Mouse (Mus musculus): ENCODE data around the gene Gdf11. TPM values are rescaled to one million over a fixed set of nuclear protein-coding genes. Genes with fewer than 3 reads are reported as not detected.

Gene Gdf11
- polyA plus RNA-seq (2015; fragmentation: Nextera tagmentation; extraction: Ambion mirVana): 11.2 and 11.7 TPM in 2 replicates

DNA sequence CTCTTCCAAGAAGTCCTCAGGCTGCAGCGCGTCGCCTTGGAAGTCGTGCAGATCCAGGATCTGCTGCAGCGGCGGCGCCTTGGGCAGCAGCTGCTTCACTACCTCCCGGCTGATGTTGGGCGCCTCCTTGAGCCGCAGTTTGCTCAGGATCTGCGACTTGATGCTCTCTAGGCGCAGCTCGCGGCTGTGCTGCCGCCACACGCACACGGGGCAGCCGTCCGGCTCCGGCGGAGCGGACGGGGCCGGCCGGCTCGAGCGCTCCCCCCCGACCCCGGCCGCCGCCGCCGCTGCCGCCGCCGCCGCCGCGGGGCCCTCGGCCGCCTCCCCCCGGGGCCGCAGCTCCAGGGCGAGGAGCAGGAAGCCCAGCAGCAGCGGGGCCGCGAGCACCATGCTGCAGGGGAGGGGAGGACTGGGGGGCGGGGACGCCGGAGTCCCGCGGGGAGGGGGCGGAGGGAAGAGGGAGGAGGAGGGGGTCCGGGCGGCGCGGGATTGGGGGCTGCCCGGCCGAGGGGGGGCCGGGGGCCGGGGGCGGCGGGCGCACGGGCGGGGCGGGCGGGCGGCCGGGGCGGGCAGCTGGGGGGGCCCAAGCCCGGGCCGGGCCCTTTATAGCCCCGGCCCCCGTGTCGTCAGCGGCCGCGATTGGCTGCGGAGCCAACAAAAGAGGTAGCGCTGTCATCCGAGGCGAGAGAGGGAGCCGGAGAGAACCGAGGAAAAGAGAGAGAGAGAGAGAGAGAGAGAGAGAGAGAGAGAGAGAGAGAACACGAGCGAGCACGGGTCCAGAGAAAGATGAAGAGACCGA lies at the start of gene Gdf11:
Gene Gdf11, minus strand, starts transcription at position 423 of the 799 bp plus-strand sequence.
- Histone ChIP-seq H3K4me1 (replicated peaks) (peaks cover 58% of the 10 kb centered on the region), H3K27me3 (peaks cover 11% of the 10 kb centered on the region), H3K4me2 (replicated peaks) (peak within 1 kb of the TSS; percentile 91), H3K27ac (peak within 1 kb of the TSS; percentile 96), H3K4me3 (replicated peaks) (peak within 1 kb of the TSS; percentile 78), H3K9me3 (no peaks in the 10 kb centered on the region), H3K36me3 (peaks cover 16% of the 10 kb centered on the region), H3K9ac (replicated peaks) (peak within 1 kb of the TSS; percentile 88)
- peak; percentile 84 for ATAC-seq
- WGBS: 2% methylated on average over 59 of the region's 89 CpGs

GRCm38 (mm10) chr10:128940475-128941061 lies 49.0 kb upstream of the Gdf11 start:
- Histone ChIP-seq H3K27me3 (peaks cover 7% of the 10 kb centered on the region), H3K9ac (replicated peaks) (no peak overlapping the region), H3K4me3 (replicated peaks) (no peak overlapping the region), H3K4me1 (replicated peaks) (no peaks in the 10 kb centered on the region), H3K9me3 (no peaks in the 10 kb centered on the region), H3K36me3 (no peaks in the 10 kb centered on the region), H3K4me2 (replicated peaks) (no peak overlapping the region), H3K27ac (no peak overlapping the region)
- WGBS: 84% methylated on average over 10 of the region's 10 CpGs
- no peak for ATAC-seq

DNA sequence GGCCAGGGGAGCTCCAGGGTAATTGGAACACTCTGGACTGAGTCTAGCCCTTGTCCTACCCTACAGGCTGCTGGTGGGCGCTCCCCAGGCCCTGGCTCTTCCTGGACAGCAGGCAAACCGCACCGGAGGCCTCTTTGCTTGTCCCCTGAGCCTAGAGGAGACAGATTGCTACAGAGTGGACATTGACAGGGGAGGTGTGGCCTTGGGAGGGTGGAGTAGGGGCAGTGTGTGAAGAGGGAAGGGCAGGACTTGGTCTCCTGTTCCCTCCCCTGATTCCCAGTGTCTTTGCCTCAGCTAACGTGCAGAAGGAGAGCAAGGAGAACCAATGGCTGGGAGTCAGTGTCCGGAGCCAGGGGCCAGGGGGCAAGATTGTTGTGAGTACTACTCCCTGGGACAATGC lies 47.5 kb upstream of the Gdf11 start:
- Histone ChIP-seq H3K36me3 (no peaks in the 10 kb centered on the region), H3K4me1 (replicated peaks) (peaks cover 6% of the 10 kb centered on the region), H3K27me3 (peaks cover 23% of the 10 kb centered on the region), H3K9me3 (no peaks in the 10 kb centered on the region), H3K9ac (replicated peaks) (no peak overlapping the region), H3K4me2 (replicated peaks) (no peak overlapping the region), H3K4me3 (replicated peaks) (no peak overlapping the region), H3K27ac (no peak overlapping the region)
- WGBS: 75% methylated on average over 5 of the region's 5 CpGs
- no peak for ATAC-seq

- H3K4me2 ChIP-seq (replicated peaks): no peak overlapping the region
- H3K9ac ChIP-seq (replicated peaks): no peak overlapping the region
- no peak overlapping the region for H3K4me3 ChIP-seq (replicated peaks)
- H3K36me3 ChIP-seq: no peaks in the 10 kb centered on the region
- no peaks in the 10 kb centered on the region for H3K9me3 ChIP-seq
- H3K27me3 ChIP-seq: peaks cover 28% of the 10 kb centered on the region
- no peak overlapping the region for H3K27ac ChIP-seq
- peaks cover 11% of the 10 kb centered on the region for H3K4me1 ChIP-seq (replicated peaks)
- no peak for ATAC-seq
- 86% methylated on average over 9 of the region's 9 CpGs for WGBS
Measured at GRCm38 (mm10) chr10:128938457-128938856, 46.9 kb upstream of the Gdf11 start.

- Histone ChIP-seq H3K9ac (replicated peaks) (no peak overlapping the region), H3K9me3 (no peaks in the 10 kb centered on the region), H3K27ac (no peak overlapping the region), H3K4me3 (replicated peaks) (no peak overlapping the region), H3K36me3 (no peaks in the 10 kb centered on the region), H3K27me3 (peaks cover 34% of the 10 kb centered on the region), H3K4me1 (replicated peaks) (peaks cover 15% of the 10 kb centered on the region), H3K4me2 (replicated peaks) (no peak overlapping the region)
- WGBS: 78% methylated on average over 12 of the region's 12 CpGs
- no peak for ATAC-seq
Measured at GRCm38 (mm10) chr10:128937756-128938390, 46.4 kb upstream of the Gdf11 start.

DNA sequence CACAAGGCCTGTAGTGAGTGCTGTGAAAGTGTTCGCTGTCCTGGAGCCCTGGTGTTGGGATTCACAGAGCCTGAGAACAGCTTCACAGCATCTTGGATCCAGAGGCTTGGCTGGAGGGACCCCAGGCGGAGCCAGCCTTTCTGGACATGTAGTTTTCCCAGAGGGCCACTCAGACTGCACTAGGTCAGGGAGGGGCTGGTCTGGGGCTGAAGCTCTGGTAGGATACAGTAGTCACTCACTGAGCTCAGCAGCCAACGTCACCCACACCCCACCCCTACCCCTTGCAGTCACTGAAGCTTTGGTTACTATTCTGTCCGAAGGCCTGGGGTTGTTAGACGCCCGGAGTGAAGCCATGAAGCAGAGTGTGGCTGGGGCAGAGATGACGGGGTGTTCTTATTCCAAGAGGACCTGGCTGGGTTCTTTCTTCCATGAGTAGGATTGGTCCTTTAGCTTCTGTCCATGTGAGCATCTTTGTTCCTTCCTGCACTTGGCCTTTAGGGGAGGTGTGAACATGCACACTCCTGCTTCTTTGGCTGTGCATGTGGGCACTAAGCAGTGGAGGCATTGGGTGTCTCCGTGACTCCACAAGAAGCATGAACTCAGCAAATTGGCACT lies 44.4 kb upstream of the Gdf11 start:
- Histone ChIP-seq H3K9ac (replicated peaks) (no peak overlapping the region), H3K4me1 (replicated peaks) (peaks cover 15% of the 10 kb centered on the region), H3K36me3 (no peaks in the 10 kb centered on the region), H3K9me3 (no peaks in the 10 kb centered on the region), H3K27ac (no peak overlapping the region), H3K4me3 (replicated peaks) (no peak overlapping the region), H3K27me3 (peaks cover 53% of the 10 kb centered on the region), H3K4me2 (replicated peaks) (no peak overlapping the region)
- WGBS: 74% methylated on average over 8 of the region's 8 CpGs
- no peak for ATAC-seq

DNA sequence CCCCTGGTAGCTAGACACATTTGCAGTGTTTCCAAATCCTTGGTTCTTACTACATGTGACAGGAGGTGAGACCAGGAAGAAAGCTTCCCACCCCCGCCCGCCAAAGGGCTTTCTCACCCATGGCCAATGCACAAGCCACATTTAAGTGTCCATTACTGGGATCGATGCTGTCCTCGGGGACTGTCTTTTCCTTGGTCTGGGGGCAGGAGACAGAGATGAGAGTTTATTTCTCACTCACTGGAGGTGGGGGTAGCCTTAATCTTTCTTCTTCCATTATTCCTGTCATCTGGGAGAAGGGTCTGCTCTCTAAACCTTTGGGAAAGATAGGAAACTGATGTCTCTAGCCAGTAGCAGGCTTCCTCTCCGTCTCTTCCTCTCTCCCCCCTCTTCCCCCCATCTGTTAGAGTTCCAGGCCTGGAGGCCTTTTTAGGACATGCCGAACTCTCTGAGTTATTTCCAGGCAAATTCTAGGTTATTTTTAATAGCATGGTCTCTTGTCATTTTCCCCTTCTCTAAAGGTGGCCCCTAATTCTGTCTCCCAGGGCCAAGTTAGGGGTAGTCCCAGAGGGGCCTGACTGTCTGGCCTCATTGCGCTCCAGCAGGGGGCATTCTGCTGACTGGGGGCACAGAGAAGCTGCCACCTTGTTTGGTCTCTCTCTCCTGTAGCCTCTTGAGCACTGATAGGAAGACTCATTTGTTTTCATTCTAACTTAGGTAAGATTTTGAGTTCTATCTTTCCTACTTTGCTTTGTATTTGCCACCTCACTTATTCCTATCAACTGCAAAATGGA lies 43.7 kb upstream of the Gdf11 start:
- H3K27ac ChIP-seq: no peak overlapping the region
- H3K27me3 ChIP-seq: peaks cover 58% of the 10 kb centered on the region
- no peaks in the 10 kb centered on the region for H3K36me3 ChIP-seq
- WGBS: 66% methylated on average over 7 of the region's 7 CpGs
- peaks cover 15% of the 10 kb centered on the region for H3K4me1 ChIP-seq (replicated peaks)
- H3K9me3 ChIP-seq: no peaks in the 10 kb centered on the region
- no peak overlapping the region for H3K4me3 ChIP-seq (replicated peaks)
- ATAC-seq: 0 out of 2 replicates have a peak, but pooled peaks have one; percentile 13
- H3K4me2 ChIP-seq (replicated peaks): no peak overlapping the region
- no peak overlapping the region for H3K9ac ChIP-seq (replicated peaks)

DNA sequence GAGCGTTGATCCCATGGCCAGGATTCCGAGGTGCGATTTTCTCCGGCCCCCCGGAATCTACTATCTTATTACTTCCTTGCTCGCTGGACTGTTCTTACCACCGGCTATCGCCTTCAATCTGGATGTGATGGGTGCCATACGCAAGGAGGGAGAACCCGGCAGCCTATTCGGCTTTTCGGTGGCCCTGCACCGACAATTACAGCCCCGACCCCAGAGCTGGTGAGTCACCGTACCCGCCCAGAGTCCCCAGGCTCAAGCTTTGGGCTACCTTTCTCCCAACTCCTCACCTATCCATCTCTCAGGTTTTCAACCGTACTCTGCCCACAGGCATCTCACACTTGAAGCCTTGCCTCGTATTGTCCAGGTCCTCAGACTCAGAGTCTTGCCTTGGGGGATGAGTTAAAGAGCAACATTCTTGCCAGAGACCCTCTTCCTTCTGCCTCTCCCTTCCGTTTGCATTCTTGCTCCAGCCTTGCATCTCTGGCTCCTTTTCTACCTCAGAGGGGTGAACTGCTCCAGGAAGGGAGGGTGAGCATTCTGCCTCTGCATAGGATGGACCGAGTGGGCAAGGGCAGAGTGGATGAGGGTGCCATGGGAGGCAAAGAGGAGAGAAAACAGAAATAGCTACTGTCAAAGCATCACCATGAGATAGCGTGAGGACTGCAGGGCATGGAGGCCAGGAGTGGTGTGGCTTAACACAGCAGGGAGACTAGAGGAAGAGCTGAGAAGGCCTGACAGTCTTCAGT lies 42.6 kb upstream of the Gdf11 start:
- Histone ChIP-seq H3K4me3 (replicated peaks) (peak overlapping the region; percentile 47), H3K27ac (no peak overlapping the region), H3K27me3 (peaks cover 66% of the 10 kb centered on the region), H3K9me3 (no peaks in the 10 kb centered on the region), H3K4me1 (replicated peaks) (peaks cover 15% of the 10 kb centered on the region), H3K36me3 (no peaks in the 10 kb centered on the region), H3K9ac (replicated peaks) (peak overlapping the region; percentile 54), H3K4me2 (replicated peaks) (peak overlapping the region; percentile 76)
- WGBS: 3% methylated on average over 21 of the region's 21 CpGs
- peak; percentile 32; the same call in 1 of the 2 replicates for ATAC-seq

GRCm38 (mm10) chr10:128933574-128933973 lies 42.1 kb upstream of the Gdf11 start, which contains the start of gene Itga7:
TSS of gene Itga7 (plus strand) at chr10:128933818.
- WGBS: under 1% methylated on average over 26 of the region's 26 CpGs
- Histone ChIP-seq H3K9ac (replicated peaks) (peak within 1 kb of the TSS; percentile 54), H3K36me3 (no peaks in the 10 kb centered on the region), H3K4me2 (replicated peaks) (peak within 1 kb of the TSS; percentile 76), H3K9me3 (no peaks in the 10 kb centered on the region), H3K4me3 (replicated peaks) (peak within 1 kb of the TSS; percentile 47), H3K4me1 (replicated peaks) (peaks cover 15% of the 10 kb centered on the region), H3K27ac (no peak within 1 kb of the TSS), H3K27me3 (peaks cover 66% of the 10 kb centered on the region)
- peak; percentile 82 for ATAC-seq

- H3K4me3 ChIP-seq (replicated peaks): no peak overlapping the region
- H3K4me1 ChIP-seq (replicated peaks): peaks cover 22% of the 10 kb centered on the region
- no peak overlapping the region for H3K9ac ChIP-seq (replicated peaks)
- no peak overlapping the region for H3K4me2 ChIP-seq (replicated peaks)
- 75% methylated on average over 2 of the region's 2 CpGs for WGBS
- no peaks in the 10 kb centered on the region for H3K36me3 ChIP-seq
- no peaks in the 10 kb centered on the region for H3K9me3 ChIP-seq
- H3K27me3 ChIP-seq: peaks cover 75% of the 10 kb centered on the region
- ATAC-seq: no peak
- H3K27ac ChIP-seq: no peak overlapping the region
Measured at GRCm38 (mm10) chr10:128931441-128931840, 39.9 kb upstream of the Gdf11 start.

Measured in midbrain, embryonic 13.5 days (tissue).